Mouse (Mus musculus) ovary, adult 18-20 months (tissue): Measurements from ENCODE around the gene Nbdy.

Experiments
- DNase-seq: peaks from one replicate; pipeline ENCODE4 v3.0.0; 2022; ENCODE audit warnings: low spot score, mixed read lengths

The Nbdy gene

GRCm38 (mm10) chrX:153723110-153723916, at the start of gene Nbdy:
Gene Nbdy, plus strand, starts transcription at chrX:153723590.
- DNase-seq = peak; percentile 21

- DNase-seq = peak; percentile 2
Observed at GRCm38 (mm10) chrX:153695782-153696395, 27.5 kb upstream of the Nbdy start, which contains the start of gene Kctd12b. Gene Kctd12b, minus strand, starts transcription at chrX:153696391.

- no peak for DNase-seq
Observed at GRCm38 (mm10) chrX:153700463-153700862, 22.9 kb upstream of the Nbdy start.

DNA sequence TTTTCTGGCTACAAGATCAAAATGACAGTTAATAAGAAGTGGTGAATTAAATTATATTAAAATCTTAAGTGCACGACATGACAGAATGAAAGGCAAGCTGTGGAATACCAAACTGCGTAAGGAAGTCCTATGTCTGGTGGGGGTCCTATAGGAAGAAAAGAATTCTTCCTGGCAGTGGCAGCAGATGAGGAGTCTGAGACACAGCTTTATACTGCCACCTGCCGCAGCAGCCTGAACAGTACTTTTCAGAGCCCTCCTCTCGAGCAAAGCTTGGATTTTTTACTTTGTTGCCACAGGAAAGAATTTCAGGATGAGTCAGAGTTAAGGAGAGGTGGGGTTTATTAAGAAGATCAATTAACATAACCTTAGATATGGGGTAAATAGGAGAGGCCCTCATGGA, 15.7 kb upstream of the Nbdy start:
- DNase-seq = no peak

- no peak for DNase-seq
Observed at GRCm38 (mm10) chrX:153716716-153717115, 6.7 kb upstream of the Nbdy start.

DNA sequence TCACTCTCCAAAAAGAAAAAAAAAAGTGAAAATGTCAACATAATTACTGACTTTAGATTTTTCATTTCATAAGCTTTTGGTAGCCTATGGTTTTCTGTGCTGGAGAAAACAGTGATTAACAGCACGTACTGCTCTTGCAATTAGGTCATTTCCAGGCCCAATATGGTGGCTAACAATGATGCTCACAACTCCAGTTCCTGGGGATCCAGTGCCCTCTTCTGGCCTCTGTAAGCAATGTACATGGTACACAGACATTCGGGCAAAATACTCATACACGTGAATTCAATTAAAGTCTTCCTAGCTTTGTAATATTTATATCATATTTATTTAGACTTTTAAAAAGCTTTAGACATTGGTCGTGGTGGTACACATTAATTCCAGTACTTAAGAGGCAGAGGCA, 3.8 kb upstream of the Nbdy start:
- DNase-seq = no peak

DNA sequence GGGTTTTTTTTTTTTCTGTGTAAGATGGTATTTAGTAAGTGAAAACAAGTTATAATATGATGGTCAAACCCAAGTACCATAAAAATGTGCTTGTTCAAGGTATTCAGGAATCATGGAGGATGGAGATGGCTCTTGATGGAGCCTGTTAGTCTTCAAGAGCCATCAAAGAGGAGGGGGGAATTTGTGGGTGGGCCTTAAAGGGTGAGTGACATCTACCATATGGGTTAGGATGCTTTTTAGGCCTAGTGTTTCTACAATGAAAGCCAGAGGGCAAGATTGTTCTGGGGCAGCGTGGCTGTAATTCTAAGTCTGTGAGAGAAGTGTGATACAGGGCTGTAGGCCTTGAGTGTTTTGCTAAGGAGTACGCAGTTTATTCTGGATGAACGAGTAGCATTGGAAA, 1.0 kb downstream of the Nbdy start:
- DNase-seq = no peak

- DNase-seq = no peak
Observed at GRCm38 (mm10) chrX:153735697-153736096, 12.3 kb downstream of the Nbdy start.

DNA sequence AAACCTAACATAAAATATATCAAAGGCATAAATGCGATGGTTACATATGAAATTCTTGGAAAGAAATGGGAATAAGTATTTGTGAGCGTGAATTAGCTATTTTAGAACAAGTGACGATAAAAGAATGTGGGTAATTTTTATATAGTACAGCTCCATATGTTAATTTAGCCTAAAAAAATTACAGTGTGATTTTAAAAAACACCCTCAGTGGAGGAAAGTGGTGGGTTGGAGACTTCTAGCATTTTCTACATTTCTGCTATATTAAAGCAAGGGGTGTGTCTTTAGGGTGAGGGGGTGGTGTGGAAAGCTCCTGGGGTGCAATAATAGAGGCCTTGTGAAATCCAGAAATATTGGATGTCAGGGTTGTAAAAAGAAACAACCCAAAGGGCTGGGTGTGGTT, 19.1 kb downstream of the Nbdy start:
- no peak for DNase-seq

DNA sequence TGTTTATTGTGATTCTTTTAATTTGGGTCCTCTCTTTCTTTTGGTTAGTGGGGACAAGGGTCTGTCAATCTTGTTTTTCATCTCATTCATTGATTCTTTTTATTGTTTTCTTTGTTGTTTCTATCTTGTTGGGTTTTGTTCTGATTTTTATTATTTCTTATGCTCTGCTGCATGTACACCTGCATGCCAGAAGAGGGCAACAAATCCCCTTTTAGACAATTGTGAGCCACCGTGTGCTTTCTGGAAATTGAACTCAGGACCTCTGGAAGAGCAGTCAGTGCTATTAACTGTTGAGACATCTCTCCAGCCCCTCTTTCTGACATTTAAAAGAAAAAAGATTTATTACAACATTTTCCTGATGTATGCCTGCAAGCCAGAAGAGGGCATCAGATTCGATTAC, 25.8 kb downstream of the Nbdy start:
- no peak for DNase-seq
